In the genomic region with DNA sequence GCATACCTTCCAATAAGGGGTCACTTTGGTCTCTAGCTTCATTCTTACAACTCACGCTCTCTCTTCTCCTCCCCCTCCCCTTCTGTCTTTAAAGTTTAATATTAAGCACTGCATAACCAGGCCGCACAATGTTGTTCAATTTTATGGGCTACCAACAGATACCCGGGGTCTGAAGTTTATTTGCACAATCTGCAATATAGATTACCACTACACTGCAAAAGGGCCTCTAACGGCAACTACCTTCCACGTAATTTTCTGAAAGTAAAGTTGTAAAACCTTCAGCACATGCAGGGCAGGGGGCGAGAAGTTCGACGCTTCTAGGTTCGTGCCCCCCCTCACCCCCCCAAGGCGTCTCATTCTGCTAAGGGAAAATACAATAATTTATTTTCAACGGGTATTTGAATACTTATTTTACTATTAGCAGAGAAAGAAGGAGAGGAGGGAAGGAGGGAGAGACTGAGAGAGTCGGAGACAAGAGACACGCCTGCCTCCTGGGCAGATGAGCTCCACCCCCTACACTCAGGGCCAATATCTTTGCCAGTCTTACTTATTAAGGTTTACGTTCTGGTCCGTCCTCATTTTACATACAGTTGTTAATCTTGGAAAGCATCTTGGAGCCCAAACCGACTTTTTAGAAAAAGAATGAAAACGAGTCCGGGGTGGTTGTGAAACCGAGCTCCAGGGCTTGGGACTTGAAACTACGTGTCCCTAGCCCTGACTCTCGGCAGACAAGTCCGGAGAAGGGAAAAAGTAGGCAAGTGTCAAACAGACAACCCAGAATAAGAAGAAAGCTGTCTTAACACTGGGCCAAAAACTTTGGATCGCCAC, we compare ENCODE assay signal across 8 mouse cellular contexts. TPM values are rescaled to one million over a fixed set of nuclear protein-coding genes. Genes with fewer than 3 reads are reported as not detected.
DNase-seq lines count a peak whose midpoint lies in the region; ATAC-seq lines count a peak whose summit lies in the region.

No protein-coding gene starts in this region.

- DNase-seq in ovary, postnatal 10 days (ENCODE audit: low spot score), result peak; percentile 3
- DNase-seq in ovary, postnatal 14 days (ENCODE audit: low spot score), result no peak
- DNase-seq in c-Kit-positive CD71-positive TER-119-negative erythroid progenitor cells, embryonic 14.5 days (ENCODE audit: low read depth), result peak; percentile 58
- peak; percentile 13 to 18 for DNase-seq in heart, adult 9 months (ENCODE audit: low spot score in 2 of 2)
- DNase-seq in lung, postnatal 36 days, result peak; percentile 32
- no peak for DNase-seq in urinary bladder, adult 18-20 months (ENCODE audit: low spot score in 2 of 2)

- H3K4me1 ChIP-seq in kidney, embryonic 16.5 days (ENCODE audit: insufficient read depth, low read length), result peaks cover 17% of the 10 kb centered on the region
- peaks cover 12% of the 10 kb centered on the region for H3K4me1 ChIP-seq in stomach, embryonic 16.5 days (ENCODE audit: control insufficient read depth, insufficient read depth, low read length)

- no peak for ATAC-seq in kidney, embryonic 16.5 days (ENCODE audit: low FRiP score, low TSS enrichment)
- no peak for ATAC-seq in stomach, embryonic 16.5 days (ENCODE audit: insufficient read depth, low FRiP score)

- H3K36me3 ChIP-seq in kidney, embryonic 16.5 days (ENCODE audit: insufficient read depth, low read length), result no peaks in the 10 kb centered on the region
- H3K36me3 ChIP-seq in stomach, embryonic 16.5 days (ENCODE audit: control insufficient read depth, insufficient read depth, low read length), result no peaks in the 10 kb centered on the region

- peak overlapping the region; percentile 84 for H3K9ac ChIP-seq in kidney, embryonic 16.5 days (replicated peaks; ENCODE audit: low read length)
- peak overlapping the region; percentile 89 for H3K9ac ChIP-seq in stomach, embryonic 16.5 days (ENCODE audit: low read length)

- H3K4me2 ChIP-seq in kidney, embryonic 16.5 days (replicated peaks; ENCODE audit: low read depth, low read length), result peak overlapping the region; percentile 71
- H3K4me2 ChIP-seq in stomach, embryonic 16.5 days (ENCODE audit: low read depth, low read length), result peak overlapping the region; percentile 68

- WGBS in kidney, embryonic 16.5 days, result under 1% methylated on average over 23 of the region's 23 CpGs
- WGBS in stomach, embryonic 16.5 days, result 2% methylated on average over 23 of the region's 23 CpGs

- peak overlapping the region; percentile 82 for H3K27ac ChIP-seq in kidney, embryonic 16.5 days (ENCODE audit: low read length)
- peak overlapping the region; percentile 85 for H3K27ac ChIP-seq in stomach, embryonic 16.5 days (ENCODE audit: low read length)

- H3K27me3 ChIP-seq in kidney, embryonic 16.5 days (ENCODE audit: insufficient read depth, low read length), result no peaks in the 10 kb centered on the region
- no peaks in the 10 kb centered on the region for H3K27me3 ChIP-seq in stomach, embryonic 16.5 days (ENCODE audit: control insufficient read depth, insufficient read depth, low read length)

- no peaks in the 10 kb centered on the region for H3K9me3 ChIP-seq in kidney, embryonic 16.5 days (ENCODE audit: low read length)
- no peaks in the 10 kb centered on the region for H3K9me3 ChIP-seq in stomach, embryonic 16.5 days (replicated peaks; ENCODE audit: control insufficient read depth, low read length)

- H3K4me3 ChIP-seq in kidney, embryonic 16.5 days (ENCODE audit: low read length), result peak overlapping the region; percentile 93
- H3K4me3 ChIP-seq in stomach, embryonic 16.5 days (replicated peaks; ENCODE audit: low read length), result peak overlapping the region; percentile 91

RNA-seq across cellular contexts. Expression of a gene that starts 1.2 kb away (rescaled TPM):
- 35.9 and 39.3 TPM in 2 replicates for polyA plus RNA-seq in kidney, embryonic 16.5 days (2015; fragmentation: Nextera tagmentation; extraction: Ambion mirVana)
- polyA plus RNA-seq in stomach, embryonic 16.5 days (2015; fragmentation: Nextera tagmentation; extraction: Ambion mirVana), result 28.6 and 36.4 TPM in 2 replicates

Comparison
In these comparisons a context has a peak if more than half of its experiments do, and no peak if none do; other contexts are left out.
1. DNase-seq: peak in ovary, postnatal 10 days (single experiment), c-Kit-positive CD71-positive TER-119-negative erythroid progenitor cells, embryonic 14.5 days (single experiment), heart, adult 9 months (2 of 2) and lung, postnatal 36 days (single experiment); none in ovary, postnatal 14 days (single experiment) and urinary bladder, adult 18-20 months (0 of 2).